Mouse (Mus musculus) cerebellum, postnatal 14 days (tissue): ENCODE measurements around the gene Igfn1.

ENCODE experiments used
- DNase-seq, 2 experiments: peaks; one replicate each; pipeline ENCODE4 v3.0.0; 2021; ENCODE audit warnings: mixed read lengths in 2 of 2

Igfn1 gene

GRCm38 (mm10) chr1:135929876-135930275 is 76.3 kb downstream of the Igfn1 start:
- DNase-seq = no peak

DNA sequence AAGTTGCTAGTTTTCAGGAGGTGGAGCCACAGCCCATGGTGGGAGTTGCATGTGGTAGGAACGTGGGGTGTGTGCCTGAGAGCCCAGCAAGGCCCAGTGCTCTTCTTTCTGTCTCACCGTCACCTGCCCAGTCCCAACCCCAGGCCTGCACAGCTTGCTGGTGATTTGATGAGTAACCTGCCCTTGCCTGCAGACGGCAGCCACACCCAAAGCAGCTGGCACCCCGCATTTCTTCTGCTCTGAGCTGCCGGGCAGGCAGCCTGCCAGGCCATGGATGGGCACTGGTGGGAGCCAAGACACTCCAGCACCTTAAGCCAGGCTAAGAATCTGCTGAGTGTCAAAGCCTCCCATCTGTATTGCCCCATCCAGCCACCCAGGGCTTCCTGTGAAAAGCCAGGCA is 80.3 kb downstream of the Igfn1 start:
- peak; percentile 49 to 53 for DNase-seq

- DNase-seq = peak; percentile 35 to 72
These were observed 81.7 kb downstream of the Igfn1 start for GRCm38 (mm10) chr1:135924377-135924994.

DNA sequence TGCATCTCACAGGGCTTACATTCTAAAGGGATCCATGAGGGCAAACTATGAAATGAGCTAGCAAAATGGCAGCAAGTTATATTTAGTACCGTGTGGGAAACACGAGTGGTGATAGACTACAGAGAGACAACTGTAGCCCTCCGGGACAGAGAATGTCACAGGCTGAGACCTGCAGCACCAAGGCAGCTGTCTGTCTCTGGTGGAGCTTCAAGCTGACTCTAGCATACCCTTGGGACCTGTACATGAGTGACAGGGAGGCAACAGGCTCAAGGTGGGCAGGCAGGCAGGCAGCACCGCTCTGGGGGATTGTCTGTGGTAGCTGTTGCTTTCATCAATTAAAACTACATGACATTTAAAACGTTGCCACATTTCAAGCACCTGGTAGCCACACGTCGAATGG is 82.9 kb downstream of the Igfn1 start:
- no peak for DNase-seq

GRCm38 (mm10) chr1:135918644-135919407 is 87.3 kb downstream of the Igfn1 start, which contains the start of gene Pkp1:
Gene Pkp1, minus strand, starts transcription at chr1:135919207.
- no peak for DNase-seq

- DNase-seq = no peak
These were observed 88.9 kb downstream of the Igfn1 start for GRCm38 (mm10) chr1:135917206-135917605.

DNA sequence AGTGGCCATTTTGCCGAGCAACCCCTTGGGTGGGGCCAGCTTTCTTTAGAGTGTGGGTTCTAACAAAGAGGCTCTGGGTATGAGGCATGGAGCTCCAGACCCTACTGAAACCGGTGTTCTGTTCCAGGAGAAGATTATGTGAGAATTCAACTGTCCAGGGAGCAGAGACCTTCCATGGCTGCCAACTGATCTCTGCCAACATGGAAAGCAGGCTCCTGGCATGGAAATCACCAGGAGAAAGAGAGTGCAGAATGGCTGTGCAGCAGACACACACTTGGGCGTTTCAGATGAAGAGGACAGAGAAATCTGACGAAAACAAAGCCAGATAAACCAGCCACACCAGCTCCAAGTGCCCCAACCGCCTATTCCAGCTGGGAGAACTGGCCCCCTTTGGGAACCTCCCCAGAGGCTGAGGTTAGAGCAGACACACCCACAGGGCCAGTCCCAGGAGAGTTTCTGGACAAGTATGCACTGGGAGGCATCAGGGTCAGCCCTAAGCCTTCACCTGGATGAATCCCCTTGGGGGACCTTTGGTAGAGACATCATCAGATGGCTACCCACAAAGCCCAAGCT is 89.6 kb downstream of the Igfn1 start:
- DNase-seq = peak; percentile 32 to 50

GRCm38 (mm10) chr1:135913657-135914056 is 92.5 kb downstream of the Igfn1 start:
- no peak for DNase-seq

- no peak for DNase-seq
These were observed 96.8 kb downstream of the Igfn1 start for GRCm38 (mm10) chr1:135909381-135909780.

- no peak for DNase-seq
These were observed 99.4 kb downstream of the Igfn1 start for GRCm38 (mm10) chr1:135906736-135907135.
